Mouse (Mus musculus): ENCODE data around the gene Arvcf.

Arvcf gene

DNA sequence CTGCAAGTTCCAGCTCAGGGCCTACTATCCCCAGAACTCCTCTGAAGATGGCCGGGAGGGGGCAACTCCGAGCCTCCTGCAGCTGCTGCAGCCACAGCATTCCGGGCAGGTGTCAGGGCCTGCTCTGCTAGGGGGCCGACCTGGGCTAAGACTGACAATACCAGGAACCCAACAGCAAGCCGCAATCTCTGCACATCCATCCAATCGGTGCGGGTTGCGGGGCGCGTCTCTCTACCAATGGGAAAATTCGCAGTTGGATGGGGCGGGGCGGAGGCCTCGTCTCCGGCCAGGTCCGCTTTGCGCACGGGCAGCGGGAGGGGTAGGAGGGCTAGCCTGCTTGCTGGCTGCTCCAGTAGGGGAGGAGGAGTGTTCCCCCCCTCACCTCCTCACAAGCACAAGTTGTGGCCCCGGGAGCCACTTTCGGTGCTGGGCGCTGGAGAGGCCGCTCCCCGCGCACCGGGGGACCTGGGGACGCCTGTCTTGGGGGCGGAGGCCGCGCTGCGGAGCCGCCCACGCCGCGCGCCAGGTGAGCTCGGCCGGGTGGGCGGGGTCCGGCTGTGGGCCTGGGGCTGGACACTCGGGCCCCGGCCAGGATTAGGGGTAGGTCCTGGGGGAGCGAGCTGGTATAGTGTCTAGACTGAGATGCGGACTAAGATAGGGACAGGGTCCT is at the start of gene Arvcf, which contains the start of gene Tango2:
Gene Arvcf (plus strand): TSS at position 252 of the 670 bp plus-strand sequence.
Gene Tango2 (minus strand): TSS at position 173 of the 670 bp plus-strand sequence.
- peak; percentile 96 to 97 for DNase-seq (ENCODE audit: low spot score in 2 of 2)

DNA sequence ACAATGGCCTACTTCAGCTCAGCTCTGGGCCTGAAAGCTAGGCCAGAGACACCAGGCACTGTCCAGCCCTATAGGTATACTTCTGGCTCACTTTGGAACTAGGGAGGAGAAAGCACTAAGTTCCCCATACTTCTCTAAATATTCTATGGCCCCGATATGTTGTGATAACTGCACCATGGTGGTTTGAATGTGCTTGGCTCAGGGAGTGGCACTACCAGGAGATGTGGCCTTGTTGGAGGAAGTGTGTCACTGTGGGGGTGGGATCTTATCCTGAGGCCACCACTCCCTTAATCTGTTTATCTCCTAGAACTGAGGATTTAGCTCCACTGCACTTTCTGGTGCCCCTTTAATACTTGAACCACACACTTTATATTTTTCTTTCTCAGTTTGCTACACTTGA is 39.8 kb upstream of the Arvcf start:
- no peak for DNase-seq (ENCODE audit: low spot score in 2 of 2)

DNA sequence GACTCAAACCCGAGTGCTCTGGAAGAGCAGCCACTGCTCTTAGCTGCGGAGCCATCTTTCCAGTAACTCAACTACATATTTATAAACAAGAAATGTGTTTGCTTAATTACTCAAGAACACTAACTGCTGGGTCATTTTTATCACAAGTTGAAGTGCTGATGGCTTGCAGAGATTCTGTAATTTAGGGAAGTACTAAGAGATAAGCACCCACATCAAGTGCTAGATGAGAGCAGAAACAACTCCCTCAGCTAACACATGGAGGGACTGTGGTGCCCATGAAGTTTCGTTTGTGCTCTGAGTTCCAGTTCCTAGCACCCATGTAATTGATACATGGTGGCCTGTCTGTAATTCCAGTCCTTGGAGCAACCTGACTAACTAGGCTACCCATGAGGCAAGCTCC is 29.0 kb upstream of the Arvcf start:
- no peak for DNase-seq (ENCODE audit: low spot score in 2 of 2)

DNA sequence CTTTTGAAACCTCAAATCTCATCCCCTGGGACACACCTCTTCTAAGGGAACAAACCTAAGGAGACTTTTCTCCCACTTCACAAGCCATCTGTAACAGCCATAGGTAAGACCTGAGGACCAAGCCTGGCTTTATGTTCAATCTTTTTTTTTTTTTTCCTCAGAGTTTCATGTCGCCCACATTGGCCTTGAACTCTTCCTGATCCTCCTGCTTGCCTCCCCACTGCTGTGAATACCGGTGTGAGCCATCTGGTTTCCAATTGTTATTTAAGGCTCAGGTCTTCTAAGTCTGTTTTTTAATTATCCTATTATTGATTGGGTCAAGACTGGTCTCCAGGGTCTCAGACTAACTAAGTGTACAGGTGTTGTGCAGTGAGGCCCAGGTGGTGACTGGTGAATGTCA is 26.5 kb upstream of the Arvcf start:
- no peak for DNase-seq (ENCODE audit: low spot score in 2 of 2)

DNA sequence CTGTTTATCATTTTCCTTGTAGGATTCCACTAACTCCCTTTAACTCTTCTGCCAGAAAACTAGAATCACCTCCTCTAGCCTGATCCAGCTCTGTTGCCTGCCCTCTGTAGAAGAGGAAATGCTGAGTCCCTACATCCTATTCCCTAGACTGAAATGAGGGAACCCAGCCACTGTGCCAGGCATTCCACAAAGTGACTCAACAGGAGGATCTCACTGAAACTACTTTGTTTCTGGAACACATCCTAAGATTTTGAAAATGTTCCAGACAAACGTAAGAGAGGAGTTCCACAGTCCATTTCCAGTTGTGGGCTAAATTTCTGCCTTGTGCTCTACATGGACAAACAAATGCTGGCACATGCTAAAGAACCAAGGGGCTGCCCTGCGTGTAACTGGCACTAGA is 24.5 kb upstream of the Arvcf start:
- no peak for DNase-seq (ENCODE audit: low spot score in 2 of 2)

DNA sequence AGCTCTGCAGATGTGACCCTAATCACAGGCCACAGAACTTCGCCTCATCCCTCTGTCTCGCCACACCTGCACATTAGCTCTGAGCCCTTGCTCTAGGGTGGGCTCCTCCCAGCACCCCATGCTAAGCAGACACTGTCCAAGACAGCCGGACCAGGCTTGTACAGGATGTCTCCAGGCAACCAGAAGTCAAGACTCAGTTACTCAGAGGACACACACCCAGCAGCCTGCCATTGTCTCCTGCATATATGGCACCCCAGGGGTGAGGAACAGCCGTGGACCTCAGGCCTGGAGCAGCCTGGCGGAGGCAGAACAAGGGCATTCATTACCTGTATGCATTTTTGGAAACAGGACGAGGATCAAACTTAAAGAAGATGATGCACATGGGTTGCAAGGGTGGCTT is 24.0 kb upstream of the Arvcf start:
- no peak for DNase-seq (ENCODE audit: low spot score in 2 of 2)

DNA sequence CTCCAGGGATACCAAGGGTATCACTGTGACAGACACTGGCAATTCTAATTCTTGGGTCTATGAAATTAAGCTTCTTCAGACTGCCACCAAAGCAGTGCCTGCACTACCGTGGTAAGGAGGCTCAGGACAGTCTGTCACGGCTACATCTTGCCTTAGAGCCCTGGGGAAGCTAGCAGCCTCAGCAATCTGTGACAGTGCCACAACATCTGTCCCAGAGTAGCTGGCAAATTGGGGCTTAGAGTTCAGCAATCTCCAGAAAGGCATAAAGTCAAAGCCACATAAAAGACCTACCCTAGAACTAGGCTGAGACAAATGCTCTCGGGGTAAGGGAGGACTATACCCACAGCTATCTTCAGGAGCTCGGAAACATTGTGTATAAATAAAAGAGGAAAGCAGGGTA is 22.2 kb upstream of the Arvcf start:
- DNase-seq (ENCODE audit: low spot score in 2 of 2), result no peak

DNA sequence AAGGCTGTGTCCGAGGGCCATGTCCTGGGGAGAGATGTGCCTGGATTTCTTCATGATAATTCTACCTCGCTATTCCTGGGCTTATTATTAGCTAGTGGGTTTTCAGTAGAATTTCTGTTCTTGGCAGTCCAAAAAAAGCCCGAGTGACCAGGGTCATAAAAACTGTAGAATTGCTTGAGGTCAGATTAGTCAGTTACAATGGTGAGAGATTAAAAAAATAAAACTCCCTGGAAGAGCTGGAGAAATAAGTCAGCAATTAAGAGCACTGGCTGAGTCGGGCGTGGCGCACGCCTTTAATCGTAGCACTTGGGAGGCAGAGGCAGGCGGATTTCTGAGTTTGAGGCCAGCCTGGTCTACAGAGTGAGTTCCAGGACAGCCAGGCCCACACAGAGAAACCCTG is 20.0 kb upstream of the Arvcf start:
- no peak for DNase-seq (ENCODE audit: low spot score in 2 of 2)

DNA sequence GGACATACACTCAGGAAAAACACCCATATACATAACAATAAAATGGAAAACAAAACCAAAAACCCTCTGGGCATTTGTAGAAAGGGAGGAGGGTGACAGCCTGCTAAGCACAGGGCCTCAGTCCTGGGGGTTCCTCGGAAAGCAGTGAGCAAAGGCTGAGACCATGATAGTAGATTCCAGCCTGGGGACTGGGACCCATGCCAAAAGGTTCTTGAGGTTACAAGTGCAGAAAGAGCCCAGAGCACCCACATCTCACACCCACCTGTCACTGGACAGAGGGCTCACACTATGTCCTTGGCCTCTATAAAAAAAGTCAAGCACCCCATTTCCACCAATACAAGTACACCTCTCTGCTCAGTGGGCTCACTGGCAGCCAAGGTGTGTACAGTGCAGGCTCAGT is 19.5 kb upstream of the Arvcf start:
- no peak for DNase-seq (ENCODE audit: low spot score in 2 of 2)

DNA sequence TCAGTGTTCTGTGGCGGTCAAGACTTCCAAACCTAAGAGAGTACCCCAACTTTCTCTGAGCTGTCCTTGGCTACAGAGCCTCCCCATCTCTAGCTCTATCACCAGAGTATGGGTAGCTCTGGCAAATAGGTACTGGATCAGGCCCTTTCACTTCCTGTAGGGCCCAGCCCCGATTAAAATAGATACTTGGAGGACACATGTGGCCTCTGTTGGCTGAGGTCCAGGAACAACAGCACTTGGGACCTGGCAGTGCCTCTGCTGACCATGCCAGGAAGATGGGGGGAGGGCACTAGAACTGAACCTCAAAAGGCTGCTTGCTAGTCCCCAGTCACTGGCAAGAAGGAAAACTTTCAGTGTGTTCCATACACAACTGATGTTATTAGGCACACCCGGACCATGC is 14.0 kb upstream of the Arvcf start:
- no peak for DNase-seq (ENCODE audit: low spot score in 2 of 2)

DNA sequence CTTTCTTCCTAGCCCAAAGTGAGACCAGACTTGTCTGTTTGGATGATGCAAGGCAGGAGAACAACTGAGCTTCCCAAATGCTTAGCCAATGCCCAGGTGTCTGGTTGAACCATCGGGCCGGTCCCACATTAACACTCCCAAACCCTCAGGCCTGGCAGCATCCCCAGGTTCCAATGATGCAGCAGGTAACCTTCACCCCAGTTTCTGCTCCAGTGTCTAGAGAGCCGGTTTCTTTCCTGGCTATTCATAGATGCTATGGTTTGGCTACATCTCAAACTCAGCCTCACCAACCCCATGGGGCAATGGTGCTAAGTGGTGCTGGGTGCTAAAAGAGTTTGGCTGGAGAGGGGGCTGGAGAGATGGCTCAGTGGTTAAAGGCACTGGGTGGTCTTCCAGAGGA is 12.0 kb upstream of the Arvcf start:
- DNase-seq (ENCODE audit: low spot score in 2 of 2), result no peak

DNA sequence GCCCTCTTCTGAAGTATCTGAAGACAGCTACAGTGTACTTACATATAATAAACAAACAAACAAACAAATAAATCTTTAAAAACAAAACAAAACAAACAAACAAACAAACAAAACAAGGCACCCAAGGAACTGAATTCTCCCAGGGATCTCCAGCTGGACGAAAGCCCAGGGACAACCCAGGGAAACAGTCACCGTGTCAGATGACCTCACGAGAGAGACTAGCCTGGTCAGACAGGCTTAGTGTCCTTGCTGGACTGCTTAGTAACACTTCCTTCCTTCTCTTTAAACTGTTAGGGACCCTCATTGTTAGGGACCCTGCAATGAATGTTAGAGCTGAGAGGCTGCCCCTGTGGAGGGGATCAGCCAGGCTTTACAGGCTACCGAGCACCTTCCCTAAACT is 10.7 kb upstream of the Arvcf start:
- DNase-seq (ENCODE audit: low spot score in 2 of 2), result no peak

DNA sequence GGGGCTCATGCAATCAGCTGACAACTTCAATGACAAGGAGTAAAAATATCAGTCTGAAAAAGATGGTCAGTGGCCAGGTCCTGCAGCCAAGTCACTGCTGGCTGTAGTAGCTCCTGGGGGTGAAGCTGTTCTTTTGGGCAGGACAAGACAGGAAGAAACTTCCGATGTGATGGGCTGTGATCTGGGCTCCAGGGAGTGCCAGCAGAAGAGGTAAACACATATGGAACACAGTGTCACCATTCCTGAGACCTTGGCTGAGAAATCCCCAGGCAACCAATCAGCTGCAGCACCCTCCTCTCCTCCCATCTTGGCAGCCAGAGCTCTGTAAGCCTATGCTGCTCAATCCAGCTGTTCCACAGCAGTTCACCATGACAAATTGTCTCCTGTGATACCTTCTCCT is 8.1 kb upstream of the Arvcf start:
- DNase-seq (ENCODE audit: low spot score in 2 of 2), result no peak

DNA sequence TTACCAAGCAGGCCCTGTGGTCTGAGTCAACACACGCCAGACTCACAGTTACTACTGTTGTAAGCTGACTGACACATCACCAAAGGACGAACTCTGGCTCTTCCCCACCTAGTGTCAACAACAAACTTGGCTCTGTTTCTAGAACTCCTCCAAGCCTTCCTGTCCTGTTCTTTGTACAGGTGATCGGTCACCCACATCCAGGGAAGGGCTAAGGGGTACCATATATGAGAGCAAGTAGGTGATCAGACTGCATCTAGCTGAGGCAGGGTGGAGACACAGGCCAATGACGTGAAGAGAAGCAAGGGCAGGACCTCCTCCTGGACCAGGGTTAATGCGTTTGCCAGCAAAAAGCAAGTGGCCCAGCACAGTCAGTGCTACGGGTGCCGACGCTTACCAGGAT is 6.4 kb upstream of the Arvcf start:
- DNase-seq (ENCODE audit: low spot score in 2 of 2), result no peak

DNA sequence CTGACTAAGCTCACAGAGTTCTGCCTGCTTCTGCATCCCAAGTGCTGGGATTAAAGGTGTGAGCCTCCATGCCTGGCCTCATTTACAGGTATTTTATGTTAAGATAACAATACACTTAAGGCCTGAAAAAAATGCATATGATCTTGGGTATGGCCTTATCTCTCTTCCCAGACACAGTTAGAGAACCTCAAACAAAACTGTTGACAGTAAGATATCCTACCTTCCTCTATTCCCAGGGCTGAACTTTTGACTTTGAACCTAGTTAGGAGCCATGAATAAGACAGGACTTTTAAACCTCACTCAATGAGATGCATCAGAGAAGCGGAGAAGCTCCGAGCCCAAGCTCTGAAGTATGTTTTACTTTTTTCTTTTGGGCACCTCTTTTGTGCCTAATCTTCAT is 5.9 kb upstream of the Arvcf start:
- DNase-seq (ENCODE audit: low spot score in 2 of 2), result no peak

DNA sequence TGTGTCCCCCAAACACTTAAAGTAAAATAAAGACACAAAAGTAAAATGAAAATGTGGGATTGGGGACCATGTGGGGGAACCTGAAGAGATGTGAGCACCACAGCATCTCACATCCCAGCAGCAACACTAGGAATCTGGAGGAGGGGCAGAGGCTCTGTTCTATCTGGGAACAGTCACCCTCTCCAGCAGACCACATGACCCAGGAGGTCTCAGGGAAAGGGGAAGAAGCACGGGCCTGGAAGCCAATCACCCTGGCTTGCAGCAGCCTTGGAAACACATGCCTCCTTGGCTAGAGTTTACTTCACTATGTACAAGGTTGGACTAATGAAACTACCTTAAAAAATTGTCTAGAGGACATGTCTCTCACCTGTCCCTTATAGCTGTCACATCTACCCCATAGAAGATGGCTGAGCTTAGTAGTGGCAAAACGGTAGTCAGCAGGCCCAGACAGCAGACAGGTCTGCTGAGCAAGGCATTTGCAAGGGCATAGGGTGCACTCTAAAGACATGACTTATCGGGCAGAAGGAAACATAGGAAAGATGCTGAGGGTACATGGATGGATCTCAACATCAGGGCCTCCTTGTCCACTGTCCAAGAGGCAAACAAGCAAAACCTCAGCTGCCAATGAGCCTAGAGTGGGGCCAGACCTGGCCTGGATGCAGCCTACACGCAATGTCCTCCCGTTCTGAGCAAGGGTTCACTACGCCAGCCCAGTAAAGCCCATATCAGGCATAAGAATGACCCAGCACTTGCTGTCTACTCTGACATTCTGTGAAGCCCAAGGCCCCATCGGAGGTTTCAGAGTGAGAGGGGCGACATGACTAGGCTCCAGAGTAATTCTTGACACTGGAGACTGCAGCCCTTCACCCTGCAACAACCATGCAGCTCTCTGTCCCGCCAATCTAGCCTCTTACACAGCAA is 5.1 kb upstream of the Arvcf start:
- no peak for DNase-seq (ENCODE audit: low spot score in 2 of 2)

DNA sequence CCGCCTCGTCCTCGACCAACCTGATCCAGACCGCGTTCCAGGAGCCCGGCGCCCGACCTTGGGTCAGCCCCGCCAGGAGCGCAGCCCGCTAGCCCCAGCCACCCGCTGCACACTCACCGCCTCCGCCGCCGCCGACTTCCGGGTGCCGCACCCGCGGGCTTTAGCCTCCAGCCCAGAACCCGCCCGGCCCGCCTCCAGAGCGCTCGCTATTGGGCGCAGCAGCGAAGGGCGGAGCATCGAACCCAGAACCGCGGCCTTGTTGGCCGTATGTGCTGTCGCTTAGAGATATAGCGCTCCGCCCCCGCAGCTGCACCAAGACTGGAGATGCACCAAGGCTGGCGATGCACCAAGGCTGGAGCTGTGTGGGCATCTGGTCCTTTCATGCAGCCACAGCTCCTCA is 4.2 kb upstream of the Arvcf start:
- DNase-seq (ENCODE audit: low spot score in 2 of 2), result peak; percentile 98 to 99

DNA sequence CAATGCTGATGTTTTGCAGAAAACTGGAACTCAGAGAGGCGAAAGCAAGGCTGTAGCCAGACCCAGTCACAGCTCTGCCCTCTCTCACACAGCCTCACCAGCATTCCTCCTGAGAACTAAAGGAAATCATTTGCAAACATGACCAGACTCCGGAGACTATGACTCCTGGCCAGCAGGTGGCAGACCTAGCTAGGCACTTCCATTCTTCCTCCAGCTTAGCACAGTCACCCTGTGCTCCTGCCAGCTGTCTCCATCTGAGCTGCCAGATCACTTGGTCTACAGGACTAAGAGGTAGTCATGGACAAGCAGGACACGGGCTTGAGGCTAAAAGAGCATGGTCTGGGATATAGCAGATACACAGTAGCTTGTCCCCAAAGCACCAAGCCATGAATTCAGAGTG is 2.7 kb upstream of the Arvcf start:
- peak; percentile 91 to 93 for DNase-seq (ENCODE audit: low spot score in 2 of 2)

DNA sequence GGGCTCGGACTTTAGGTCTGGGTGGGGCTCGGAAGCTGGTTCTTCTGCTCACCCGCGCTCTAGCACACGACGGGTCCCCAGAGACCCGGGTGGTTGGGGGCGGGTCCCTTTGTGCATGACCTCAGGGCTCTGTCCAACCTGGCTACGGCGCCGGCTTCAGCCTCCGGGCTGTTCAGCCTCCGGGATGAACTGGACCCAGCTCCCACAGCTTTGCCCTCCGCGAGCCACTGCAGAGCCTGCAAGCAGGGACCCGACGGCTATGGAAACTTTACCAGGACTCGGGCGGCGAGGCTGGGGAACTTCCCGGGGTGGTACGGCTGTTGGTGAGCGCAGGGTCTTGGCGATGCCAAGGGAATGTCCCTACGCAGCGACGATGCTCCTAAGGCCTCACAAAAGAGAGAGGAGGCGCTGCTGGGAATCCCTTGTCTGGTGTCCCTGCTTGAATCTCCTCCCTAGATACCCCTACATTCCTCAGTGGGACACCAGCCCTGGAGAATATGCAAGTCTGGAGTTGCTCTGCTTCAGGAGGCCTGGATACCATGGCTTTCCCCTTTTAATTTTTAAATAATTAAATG is 706 bp downstream of the Arvcf start:
- peak in 1 of 2 experiments; percentile 43 for DNase-seq (ENCODE audit: low spot score in 2 of 2)

DNA sequence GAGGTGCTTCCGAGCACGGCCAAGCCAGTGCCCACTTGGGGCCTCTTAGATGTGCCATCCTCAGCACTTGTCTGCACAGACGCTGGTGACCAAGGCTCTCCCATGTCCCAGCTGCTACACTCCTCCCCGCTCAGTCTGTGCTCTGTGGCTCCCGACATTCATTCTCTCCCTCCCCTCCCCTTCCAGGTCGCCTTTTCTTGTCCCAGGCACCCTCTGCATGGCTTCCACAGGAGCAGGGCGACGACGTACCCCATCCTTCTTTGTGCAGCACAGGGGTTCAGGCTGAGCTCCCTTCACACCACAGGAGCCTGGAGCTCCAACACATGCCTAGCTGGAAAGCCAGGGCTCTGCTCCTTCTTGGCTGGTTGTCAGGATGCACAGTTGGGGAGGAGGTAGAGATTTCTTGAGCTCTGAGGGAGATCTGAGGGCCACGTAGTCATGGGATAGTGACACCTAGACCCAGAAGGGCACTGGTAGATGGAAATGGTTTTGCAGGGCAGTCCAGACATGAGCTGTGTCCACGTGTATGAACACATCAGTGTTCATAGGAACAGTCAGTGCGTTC is 1.9 kb downstream of the Arvcf start:
- no peak for DNase-seq (ENCODE audit: low spot score in 2 of 2)

DNA sequence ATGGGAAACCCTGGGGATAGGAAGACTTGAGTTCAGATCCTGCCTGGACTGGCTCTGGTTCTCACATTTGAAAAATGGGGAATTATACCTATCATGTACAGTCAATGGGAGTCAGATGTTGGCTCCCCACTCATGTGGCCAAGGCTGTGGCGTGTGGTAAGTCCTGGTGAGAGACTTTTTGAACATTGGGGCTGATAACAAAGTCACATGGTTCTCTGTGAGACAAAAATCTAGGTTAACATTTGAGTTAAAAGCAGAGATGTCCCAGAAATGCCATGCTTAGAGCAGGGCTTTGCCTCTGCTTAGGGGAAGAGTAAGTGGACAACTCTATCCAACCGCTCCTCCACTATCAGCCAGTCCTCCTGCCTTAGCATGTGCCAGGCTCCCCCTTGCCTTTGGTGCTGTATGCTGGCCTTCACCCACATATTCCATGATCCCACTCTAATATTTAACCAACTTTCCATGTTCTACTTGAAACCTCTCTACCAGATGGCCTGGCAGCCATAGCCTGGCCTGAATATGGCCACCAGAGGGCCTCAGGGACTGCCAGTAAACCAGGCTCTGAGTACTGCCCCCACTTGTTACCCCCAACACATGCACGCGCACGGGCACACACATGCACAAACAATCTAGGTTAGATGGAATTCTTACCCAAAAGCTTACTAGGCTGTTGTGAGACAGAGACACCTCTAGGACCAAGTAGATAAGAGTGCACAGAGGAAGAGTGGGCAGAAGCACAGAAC is 3.5 kb downstream of the Arvcf start:
- DNase-seq (ENCODE audit: low spot score in 2 of 2), result peak; percentile 55 to 69

DNA sequence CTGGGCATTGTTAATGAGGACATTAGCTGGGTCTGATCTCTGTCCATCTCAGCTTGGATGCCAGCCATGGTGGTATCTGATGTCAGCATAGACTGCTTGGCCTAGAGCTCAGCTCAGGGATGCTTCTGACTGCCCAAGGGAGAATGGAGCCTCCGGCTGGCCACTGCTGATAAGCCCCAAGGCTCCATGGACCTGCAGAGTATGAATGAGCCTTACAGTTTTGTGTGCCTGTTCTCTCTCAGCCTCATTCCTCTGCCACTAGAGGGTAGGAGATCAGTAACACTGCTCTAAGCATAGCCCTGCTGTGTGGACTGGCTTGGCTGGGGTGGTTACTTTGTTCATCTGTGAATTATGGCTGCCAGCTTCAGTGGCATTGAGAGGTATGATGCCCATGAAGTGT is 5.1 kb downstream of the Arvcf start:
- no peak for DNase-seq (ENCODE audit: low spot score in 2 of 2)
